Mouse (Mus musculus) c-Kit-positive CD71-positive TER-119-negative erythroid progenitor cells, embryonic 14.5 days (primary cell): Measurements from ENCODE around the gene Zfhx3.

Experiments used
- DNase-seq: peaks from one replicate; pipeline ENCODE4 v3.0.0-alpha.2; 2013; ENCODE audit warnings: low read depth

Gene Zfhx3

GRCm38 (mm10) chr8:108552518-108552917, 610.1 kb downstream of the Zfhx3 start:
- DNase-seq = no peak

DNA sequence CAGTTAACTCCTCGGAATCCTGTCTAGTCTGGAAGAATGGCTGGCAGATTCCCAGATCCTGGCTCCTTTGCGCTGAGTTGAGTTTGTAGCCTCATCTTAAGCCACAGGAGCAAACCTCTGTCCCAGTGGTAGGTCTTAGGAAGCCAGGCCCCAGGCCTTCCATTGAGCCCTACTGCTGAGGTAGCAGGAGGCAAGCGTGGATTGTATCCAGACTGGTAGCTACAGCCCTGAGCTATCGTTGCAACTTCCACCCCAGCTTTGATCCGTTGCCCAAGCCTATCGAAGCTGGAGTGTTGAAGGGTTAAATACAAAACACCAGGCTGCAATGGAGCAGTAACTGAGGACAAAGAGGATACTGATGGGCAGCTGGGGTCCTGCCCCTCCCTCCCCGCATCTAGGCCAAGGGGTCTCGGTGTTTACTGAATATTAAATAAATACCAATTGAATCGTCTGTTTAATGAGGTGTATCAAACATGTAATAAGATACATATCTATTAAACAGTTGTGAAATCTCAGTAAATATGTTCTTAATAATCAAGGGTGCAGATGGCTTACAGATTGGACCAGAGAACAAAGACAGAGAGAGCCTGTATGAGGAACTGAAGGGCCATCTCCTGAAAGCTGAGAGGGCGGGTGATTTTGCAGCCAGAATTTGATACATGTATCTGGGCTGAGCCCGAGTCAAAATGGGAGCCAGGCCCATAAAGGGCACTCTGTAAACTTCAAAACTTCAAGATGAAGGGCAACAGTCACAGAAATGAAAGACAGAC, 611.5 kb downstream of the Zfhx3 start:
- no peak for DNase-seq

GRCm38 (mm10) chr8:108554578-108555245, 612.3 kb downstream of the Zfhx3 start:
- DNase-seq = no peak

DNA sequence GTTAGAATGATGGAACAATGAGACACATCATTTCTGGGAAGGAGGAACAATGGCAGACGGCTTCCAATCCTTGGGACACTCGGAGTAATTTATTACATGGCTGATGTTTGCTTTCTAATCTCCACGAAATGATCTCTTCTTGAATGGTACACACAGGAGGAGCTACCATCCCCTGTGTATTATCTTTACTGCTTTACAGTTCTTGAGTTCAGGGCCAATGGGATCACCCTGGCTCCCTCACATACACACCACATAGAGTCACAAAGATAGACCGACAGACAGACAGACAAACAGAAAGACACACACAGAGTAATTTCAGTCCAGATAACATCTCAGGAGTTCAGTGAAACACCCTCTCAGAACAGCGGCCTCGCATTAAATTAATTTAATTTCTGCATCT, 621.0 kb downstream of the Zfhx3 start:
- no peak for DNase-seq

DNA sequence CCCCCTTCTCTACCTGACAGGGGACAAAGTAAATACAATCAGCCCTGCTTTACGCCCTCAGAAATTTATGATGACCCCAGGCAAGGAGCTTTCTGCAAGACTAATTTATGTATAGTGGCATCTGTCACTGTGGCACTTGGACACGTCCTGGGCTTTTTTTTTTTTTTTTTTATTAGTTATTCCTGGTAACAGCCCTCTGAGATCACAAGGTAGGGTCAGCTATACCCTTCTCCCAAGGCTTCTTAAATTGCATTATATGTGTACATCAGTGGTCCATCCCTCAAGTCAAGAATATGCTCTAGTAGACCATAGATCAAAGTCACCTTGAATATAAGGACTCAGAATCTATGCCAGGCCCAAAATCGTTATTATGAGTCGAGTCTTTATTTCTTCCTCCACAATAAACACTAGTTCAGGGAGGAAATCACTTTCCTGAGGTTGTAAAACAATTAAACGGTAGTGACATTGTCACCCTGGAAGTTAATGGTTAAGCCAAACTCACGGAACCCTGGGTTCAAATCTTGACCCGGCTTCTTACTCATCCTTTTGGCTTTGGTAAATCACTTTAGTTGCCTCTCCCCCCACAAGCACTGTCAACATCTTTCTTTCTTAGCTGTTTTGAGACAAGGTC, 621.6 kb downstream of the Zfhx3 start:
- no peak for DNase-seq

GRCm38 (mm10) chr8:108566035-108566434, 623.6 kb downstream of the Zfhx3 start:
- no peak for DNase-seq

GRCm38 (mm10) chr8:108573295-108574017, 631.0 kb downstream of the Zfhx3 start:
- no peak for DNase-seq

GRCm38 (mm10) chr8:108574101-108574500, 631.7 kb downstream of the Zfhx3 start:
- DNase-seq = no peak

- DNase-seq = no peak
Observed at GRCm38 (mm10) chr8:108577571-108577970, 635.1 kb downstream of the Zfhx3 start.

GRCm38 (mm10) chr8:108578388-108578787, 635.9 kb downstream of the Zfhx3 start:
- DNase-seq = no peak

- DNase-seq = no peak
Observed at GRCm38 (mm10) chr8:108579808-108580207, 637.4 kb downstream of the Zfhx3 start.

GRCm38 (mm10) chr8:108580364-108580763, 637.9 kb downstream of the Zfhx3 start:
- no peak for DNase-seq

DNA sequence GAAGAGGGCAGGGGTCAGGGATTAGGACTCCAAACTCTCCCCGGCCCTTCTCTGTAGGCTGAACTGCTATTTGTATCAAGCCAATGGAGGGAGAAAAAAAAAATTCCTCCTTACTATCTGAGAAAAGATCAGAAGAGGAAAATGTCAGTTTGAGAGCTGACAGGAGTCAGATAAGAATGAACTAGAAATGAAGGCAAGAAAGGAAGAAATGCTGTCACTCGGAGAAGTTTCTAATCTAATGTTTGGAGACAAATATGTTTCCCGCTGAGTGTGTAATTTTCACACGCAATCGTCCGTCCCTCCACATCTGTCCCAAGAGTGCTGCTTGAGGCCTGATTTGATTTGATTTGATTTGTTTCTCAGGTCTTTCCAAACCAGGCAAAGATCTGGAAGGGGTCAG, 639.1 kb downstream of the Zfhx3 start:
- DNase-seq = no peak

GRCm38 (mm10) chr8:108582251-108582650, 639.8 kb downstream of the Zfhx3 start:
- no peak for DNase-seq

DNA sequence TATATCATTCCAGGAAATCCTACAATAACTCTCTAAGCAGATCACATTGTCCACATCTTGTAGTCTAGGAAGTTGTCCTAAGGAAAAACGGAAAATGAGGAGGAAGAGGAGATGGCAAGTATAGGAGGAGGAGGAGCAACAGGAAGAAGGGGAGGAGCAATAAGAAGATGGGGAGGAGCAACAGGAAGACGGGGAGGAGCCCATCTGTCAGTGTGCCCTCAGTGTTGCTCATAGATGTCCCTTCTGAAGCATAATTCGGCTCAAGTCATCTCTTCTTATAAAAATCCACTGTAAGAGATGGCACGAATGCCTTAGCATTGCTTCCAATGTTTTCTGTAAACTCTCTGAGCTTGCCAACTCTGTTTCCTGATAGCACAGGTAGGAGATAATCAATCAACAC, 640.8 kb downstream of the Zfhx3 start:
- DNase-seq = no peak

DNA sequence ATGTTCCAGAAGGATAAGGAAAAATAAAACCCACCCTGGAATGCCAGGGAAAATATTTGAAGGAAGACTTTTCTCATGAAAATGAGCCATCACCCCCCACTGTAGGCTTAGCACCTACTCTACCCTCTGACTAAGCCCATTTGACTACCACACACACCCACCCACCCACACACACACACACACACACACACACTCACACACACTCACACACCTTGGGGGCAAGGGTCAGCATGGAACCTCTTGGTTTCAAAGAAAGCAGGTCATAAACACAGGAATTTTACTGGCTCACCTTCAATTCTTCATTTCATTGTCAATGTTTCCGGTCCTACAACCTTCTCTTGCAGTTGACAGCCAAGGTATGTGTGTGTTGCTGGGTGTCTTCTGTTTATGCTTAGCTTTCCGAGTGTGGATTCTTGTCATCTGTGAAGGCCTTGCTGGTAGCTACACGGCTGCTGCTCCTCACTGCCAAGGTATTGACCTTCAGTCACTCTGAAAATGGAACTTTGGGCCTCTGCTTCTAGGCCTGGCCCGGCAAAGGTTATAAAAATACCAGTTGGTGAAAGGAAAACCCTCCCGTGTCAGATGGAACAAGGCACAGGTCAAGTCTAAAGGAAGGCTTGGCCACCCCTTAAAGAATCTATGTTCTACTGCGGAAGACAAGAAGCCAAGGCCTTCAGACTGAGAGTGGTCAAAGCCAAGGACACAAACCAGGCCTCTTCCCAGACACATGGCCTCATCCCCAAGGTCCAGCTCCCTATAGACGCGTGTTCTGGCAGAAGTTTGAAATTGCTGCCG, 641.6 kb downstream of the Zfhx3 start:
- DNase-seq = no peak

DNA sequence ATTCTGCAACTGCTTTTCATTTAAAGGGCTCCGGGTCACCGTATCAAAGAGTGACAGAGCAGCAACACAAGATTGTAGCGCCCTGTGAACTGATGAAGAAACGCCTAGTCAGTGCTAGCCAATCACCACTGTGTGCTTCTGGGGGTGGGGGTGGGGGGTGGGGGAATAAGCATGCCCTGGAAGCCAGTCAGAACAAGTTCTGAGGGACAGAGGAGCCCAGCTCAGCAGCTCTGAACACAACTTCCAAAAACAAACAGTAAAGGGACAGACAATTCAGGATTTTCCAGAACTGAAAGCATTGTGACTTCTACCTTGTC, 642.2 kb downstream of the Zfhx3 start:
- no peak for DNase-seq

DNA sequence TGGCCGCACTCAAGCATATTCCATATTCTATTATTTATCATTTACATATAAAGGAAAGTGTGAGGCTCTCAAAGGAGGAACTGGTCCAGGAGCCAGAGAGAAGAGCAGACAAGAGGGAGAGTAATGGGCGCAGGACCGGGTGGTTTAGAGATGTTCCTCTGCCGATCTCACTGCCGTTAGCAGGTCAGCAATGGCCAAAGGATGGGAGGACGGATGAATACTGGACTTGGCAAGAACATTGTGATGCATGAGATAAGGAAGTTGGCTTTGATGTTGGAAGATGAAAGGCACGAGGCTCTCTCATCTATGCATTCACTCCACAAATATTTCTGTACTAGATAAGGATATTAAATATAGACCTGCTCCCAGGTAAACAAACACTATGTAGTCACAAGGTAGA, 648.6 kb downstream of the Zfhx3 start:
- no peak for DNase-seq

GRCm38 (mm10) chr8:108592028-108592724, 649.7 kb downstream of the Zfhx3 start:
- no peak for DNase-seq

DNA sequence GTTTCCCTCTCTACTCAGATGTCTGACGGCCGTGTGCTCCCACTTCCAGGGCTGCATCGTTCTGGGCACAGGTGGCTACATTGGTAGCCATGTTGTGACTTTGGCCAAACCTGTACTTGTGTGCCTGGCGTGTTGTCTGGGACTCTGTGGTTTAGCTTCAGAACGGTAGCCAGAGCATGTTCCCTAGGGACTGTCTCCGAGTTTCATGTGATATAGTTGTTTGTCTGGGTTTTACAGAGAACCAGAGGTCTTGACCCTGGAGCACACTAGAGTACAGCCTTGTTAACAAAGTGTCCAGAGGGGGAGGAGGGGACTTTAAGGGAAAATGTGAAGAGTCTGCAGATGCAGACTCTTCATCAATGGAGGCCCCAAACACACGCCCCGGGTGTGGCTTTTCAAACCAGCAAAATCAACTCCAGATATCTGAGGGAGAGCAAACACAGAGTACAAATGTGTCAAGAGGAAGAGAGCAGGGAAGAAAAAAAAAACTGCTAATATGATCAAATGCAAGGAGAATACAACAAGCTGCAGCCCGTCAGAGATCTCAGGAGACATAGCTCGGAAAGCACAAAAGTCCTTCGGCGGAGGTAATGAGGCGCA, 650.6 kb downstream of the Zfhx3 start:
- no peak for DNase-seq

DNA sequence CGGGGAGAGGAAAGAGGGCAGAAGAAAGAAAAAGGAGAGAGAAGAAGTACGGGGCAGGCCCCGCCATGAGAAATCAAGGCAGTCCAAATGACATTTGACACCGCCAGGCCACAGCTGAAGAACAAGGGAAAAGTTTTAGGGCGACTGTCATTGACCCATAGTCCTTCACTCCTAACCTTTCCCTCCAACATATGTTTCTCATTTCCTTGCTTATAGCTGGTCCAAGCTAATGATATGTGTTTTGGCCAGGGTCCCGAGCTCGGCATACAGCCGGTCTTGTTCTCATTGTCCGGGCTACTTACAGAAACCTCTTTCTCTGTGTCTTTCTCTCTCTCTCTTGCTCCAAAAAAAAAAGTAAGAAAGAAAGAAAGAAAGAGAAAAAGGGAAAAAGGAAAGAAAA, 651.4 kb downstream of the Zfhx3 start:
- DNase-seq = no peak
